Mouse (Mus musculus): Measurements from ENCODE around the gene Plau.

GRCm38 (mm10) chr14:20792243-20792921 is 44.1 kb upstream of the Plau start:
- no peak for TF ChIP-seq POLR2A (IDR thresholded peaks at IDR 0.05; ENCODE audit: borderline replicate concordance, insufficient read depth, low read length)
- no peak for TF ChIP-seq CTCF (IDR thresholded peaks at IDR 0.05; ENCODE audit: borderline replicate concordance, insufficient read depth, low read depth, low read length)
